Mouse (Mus musculus) limb, embryonic 12.5 days (tissue): ENCODE results near the gene Epn3. TPM values are rescaled to one million over a fixed set of nuclear protein-coding genes. Genes with fewer than 3 reads are reported as not detected.

ENCODE experiments used
- ATAC-seq: fragments of 200-750 bp; cut with Nextera tagmentation; 2 replicates; pipeline ENCODE4 v1.8.0; 2017; ENCODE audit warnings: low read depth, moderate TSS enrichment; ENCODE audit not compliant: insufficient number of reproducible peaks, insufficient read depth, low FRiP score, low TSS enrichment
- H3K27ac ChIP-seq: fragments of 300-500 bp; sonication (generic); 2 replicates; pipeline ENCODE4 v1.5.1; 2016; ENCODE audit warnings: mild to moderate bottlenecking, moderate library complexity
- H3K27me3 ChIP-seq: fragments of 300-500 bp; sonication (generic); 2 replicates; pipeline ENCODE4 v1.6.1; 2016; ENCODE audit warnings: mild to moderate bottlenecking, moderate library complexity
- H3K36me3 ChIP-seq: fragments of 300-500 bp; sonication (generic); 2 replicates; pipeline ENCODE4 v1.6.1; 2016; ENCODE audit warnings: mild to moderate bottlenecking, moderate library complexity
- H3K4me1 ChIP-seq: fragments of 300-500 bp; sonication (generic); replicated peaks from 2 replicates; pipeline ENCODE4 v1.6.1; 2016
- H3K4me2 ChIP-seq: fragments of 300-500 bp; sonication (generic); 2 replicates; pipeline ENCODE4 v1.6.1; 2016; ENCODE audit warnings: mild to moderate bottlenecking, moderate library complexity
- H3K4me3 ChIP-seq: fragments of 300-500 bp; sonication (generic); replicated peaks from 2 replicates; pipeline ENCODE4 v1.5.1; 2016; ENCODE audit warnings: mild to moderate bottlenecking
- H3K9ac ChIP-seq: fragments of 300-500 bp; sonication (generic); replicated peaks from 2 replicates; pipeline ENCODE4 v1.6.1; 2016; ENCODE audit warnings: mild to moderate bottlenecking, moderate library complexity
- H3K9me3 ChIP-seq: fragments of 300-500 bp; sonication (generic); 2 replicates; pipeline ENCODE4 v1.6.1; 2016; ENCODE audit warnings: mild to moderate bottlenecking, moderate library complexity
- WGBS: fragments of 180-500 bp; shearing (Covaris S2); methylation state at CpG from one replicate; pipeline ENCODE4 v1.1.7; 2016; 5-methylcytosine and 5-hydroxymethylcytosine counted together
- polyA plus RNA-seq: library from polyadenylated mRNA; unstranded; fragments of >200 nt; fragmentation: Nextera tagmentation; extraction: Ambion mirVana; gene quantifications from 2 replicates; pipeline ENCODE4 v1.2.1, GENCODE M21; 2016

The Epn3 gene
- 2.8 and 4.1 TPM in 2 replicates for polyA plus RNA-seq

DNA sequence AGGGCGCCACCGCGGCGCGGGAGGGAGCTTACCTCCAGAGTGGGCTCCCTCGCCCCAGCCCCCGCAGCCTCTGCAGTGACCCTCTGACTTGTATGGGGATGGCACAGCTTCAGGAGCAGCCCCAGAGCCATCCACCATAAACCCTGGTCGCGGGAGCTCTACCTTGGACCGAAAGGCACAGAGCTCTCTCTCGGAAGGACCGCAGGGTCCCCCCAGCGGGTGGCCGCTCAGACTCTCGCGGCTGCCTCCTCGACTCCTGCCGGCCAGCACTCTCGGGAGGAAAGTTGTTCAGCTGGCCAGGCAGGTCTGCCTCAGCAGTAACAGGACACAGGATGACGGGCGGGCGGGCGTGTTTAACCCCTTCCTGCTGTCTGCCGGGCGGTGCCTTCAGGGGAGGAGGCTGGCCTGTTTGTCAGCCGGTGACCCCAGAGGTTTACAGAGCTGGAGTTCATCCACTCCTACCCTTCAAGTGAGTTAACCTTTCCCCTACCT, at the start of gene Epn3:
Gene Epn3, minus strand, starts transcription at position 314 of the 492 bp plus-strand sequence.
- Histone ChIP-seq H3K9me3 (no peaks in the 10 kb centered on the region), H3K4me2 (peak within 1 kb of the TSS; percentile 78), H3K36me3 (no peaks in the 10 kb centered on the region), H3K4me1 (peaks cover 36% of the 10 kb centered on the region), H3K9ac (peak within 1 kb of the TSS; percentile 58), H3K4me3 (peak within 1 kb of the TSS; percentile 42), H3K27me3 (no peaks in the 10 kb centered on the region; the same call in none of the 2 replicates), H3K27ac (peak within 1 kb of the TSS; percentile 72)
- WGBS: under 1% methylated on average over 26 of the region's 26 CpGs
- ATAC-seq: peak; percentile 38; the same call in 1 of the 2 replicates

DNA sequence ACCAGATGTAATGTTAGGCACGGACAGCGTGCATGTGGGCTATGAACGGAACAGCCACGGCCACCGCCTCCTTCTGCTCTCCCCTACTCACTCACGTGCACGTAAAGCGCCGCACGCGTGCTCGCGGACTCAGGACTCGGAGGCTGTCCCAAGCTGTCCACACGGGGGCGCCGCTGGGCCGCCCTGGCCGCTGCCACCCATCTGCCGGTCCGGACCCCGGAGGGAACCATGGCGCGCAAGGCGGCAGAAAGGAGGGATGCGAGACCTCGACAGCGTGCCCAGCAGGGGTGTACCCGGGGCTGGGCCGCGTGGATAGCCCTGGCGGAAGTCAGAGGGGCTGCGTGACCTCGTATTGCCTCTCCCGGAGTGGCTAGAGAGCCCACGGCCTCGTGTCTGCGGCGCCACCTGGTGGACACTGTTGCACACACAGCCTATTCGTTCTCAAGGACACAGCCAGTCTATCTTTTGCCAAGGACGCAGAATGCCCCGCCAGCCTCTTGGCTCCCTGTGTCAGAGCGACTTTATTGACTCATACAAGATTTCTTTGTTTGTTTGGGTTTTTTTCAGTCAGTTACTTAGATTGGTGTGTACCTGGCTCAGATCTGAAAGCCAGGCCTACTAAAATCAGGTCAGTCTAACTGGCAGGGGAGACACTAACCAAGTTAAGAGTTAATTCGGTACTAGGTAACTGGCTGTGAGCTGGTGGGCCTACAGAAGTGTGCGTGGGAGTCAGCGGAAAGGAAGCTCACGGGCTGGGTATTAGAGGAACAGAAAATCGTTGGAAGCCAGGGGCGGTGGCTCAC, 49.3 kb upstream of the Epn3 start, which contains the start of gene Rsad1:
Gene Rsad1, minus strand, starts transcription at position 368 of the 803 bp plus-strand sequence.
- H3K27ac ChIP-seq: peak within 1 kb of the TSS; percentile 84

DNA sequence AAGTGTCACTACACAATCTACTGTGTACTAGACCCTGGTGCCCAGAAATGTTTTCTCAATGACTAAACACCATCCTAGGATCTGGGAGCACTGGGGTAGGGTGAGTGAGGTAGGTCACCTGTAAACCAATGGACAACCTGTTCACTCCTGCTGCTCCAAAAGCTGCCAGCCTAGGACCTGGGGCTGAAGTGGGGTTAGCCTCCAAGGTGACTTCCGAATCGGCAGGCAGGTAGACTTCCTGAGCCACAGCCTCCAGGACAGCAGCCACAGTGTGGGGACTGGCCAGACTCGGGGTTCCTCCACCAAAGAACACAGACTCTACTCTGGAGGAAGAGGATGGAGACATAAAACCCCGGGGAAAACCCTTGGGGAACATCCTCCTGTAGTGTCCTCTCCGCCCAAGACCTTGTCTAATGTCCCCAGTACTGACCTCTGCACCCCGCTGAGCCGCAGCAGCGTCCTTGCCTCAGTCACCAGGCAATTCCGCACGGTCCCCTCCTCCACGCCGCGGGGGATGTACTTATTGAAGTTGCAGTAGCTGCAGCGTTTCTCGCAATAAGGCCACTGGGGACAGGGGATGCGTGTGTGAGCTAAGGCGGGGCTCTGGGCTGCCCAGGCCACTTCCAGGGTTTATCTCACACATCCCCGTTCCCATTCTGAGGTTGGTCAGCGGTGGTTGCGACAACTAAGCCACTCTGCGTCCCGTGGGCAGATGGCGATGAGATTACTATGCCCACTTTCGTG, 48.4 kb upstream of the Epn3 start:
- Histone ChIP-seq H3K4me3 (peak overlapping the region; percentile 59), H3K4me1 (peaks cover 24% of the 10 kb centered on the region), H3K4me2 (peak overlapping the region; percentile 86), H3K9me3 (no peaks in the 10 kb centered on the region), H3K36me3 (peaks cover 7% of the 10 kb centered on the region), H3K27ac (no peak overlapping the region), H3K9ac (peak overlapping the region; percentile 63), H3K27me3 (no peaks in the 10 kb centered on the region)
- ATAC-seq: peak; percentile 9
- WGBS: 12% methylated on average over 24 of the region's 24 CpGs

More for the DNA sequence above, 49.3 kb upstream of the Epn3 start, which contains the start of gene Rsad1:
- no peaks in the 10 kb centered on the region for H3K27me3 ChIP-seq
- 5% methylated on average over 49 of the region's 49 CpGs for WGBS
- peaks cover 5% of the 10 kb centered on the region; the same call in 1 of the 2 replicates for H3K36me3 ChIP-seq
- no peaks in the 10 kb centered on the region for H3K9me3 ChIP-seq
- H3K4me3 ChIP-seq: peak within 1 kb of the TSS; percentile 59
- peak within 1 kb of the TSS; percentile 86 for H3K4me2 ChIP-seq
- peak; percentile 87 for ATAC-seq
- H3K9ac ChIP-seq: peak within 1 kb of the TSS; percentile 63
- peaks cover 19% of the 10 kb centered on the region for H3K4me1 ChIP-seq

DNA sequence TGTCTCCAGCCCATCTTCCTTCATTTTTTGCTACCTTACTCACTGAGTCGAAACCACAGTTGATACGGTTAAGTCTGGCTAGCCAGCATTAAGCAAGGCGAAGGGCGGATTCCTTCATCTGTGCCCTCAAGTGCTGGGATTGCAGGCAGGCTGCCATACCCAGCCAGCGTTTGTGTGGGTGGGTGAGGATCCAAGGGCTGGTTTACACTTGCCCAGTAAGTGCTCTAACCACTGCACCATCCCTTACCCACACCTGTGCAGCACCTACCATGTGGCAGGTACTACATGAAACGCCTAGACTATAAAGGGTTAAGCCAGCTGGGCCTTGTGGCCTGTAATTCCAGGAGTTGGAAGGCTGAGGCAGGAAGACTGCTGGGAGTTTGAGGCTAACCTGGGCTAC, 47.5 kb upstream of the Epn3 start:
- H3K9me3 ChIP-seq: no peaks in the 10 kb centered on the region
- H3K4me1 ChIP-seq: peaks cover 24% of the 10 kb centered on the region
- H3K27me3 ChIP-seq: no peaks in the 10 kb centered on the region
- H3K9ac ChIP-seq: no peak overlapping the region
- no peak overlapping the region for H3K27ac ChIP-seq
- H3K4me3 ChIP-seq: no peak overlapping the region
- WGBS: 90% methylated on average over 6 of the region's 6 CpGs
- no peak overlapping the region for H3K4me2 ChIP-seq
- ATAC-seq: no peak
- peaks cover 12% of the 10 kb centered on the region for H3K36me3 ChIP-seq

DNA sequence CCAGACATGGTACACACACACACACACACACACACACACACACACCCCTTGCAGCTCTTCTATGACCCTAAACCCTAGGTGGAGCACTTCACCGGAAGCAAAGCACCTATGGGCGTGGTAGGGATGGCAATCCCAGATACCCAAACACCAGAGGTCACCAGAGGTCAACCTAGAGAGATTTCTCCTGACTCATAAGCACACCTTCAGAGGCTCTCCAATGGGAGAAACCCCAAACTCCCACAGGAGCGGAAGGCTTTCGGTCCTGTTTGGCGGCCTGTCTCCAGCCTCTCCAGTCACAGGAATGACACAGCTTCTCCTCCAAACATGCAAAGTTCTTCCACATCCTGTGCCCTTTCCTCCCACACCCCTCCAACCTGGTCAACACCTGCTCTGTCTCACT, 46.6 kb upstream of the Epn3 start:
- Histone ChIP-seq H3K9me3 (no peaks in the 10 kb centered on the region), H3K27me3 (no peaks in the 10 kb centered on the region), H3K9ac (no peak overlapping the region), H3K27ac (no peak overlapping the region), H3K36me3 (peaks cover 11% of the 10 kb centered on the region), H3K4me2 (no peak overlapping the region), H3K4me1 (peaks cover 24% of the 10 kb centered on the region), H3K4me3 (no peak overlapping the region)
- ATAC-seq: no peak
- 95% methylated on average over 5 of the region's 5 CpGs for WGBS

DNA sequence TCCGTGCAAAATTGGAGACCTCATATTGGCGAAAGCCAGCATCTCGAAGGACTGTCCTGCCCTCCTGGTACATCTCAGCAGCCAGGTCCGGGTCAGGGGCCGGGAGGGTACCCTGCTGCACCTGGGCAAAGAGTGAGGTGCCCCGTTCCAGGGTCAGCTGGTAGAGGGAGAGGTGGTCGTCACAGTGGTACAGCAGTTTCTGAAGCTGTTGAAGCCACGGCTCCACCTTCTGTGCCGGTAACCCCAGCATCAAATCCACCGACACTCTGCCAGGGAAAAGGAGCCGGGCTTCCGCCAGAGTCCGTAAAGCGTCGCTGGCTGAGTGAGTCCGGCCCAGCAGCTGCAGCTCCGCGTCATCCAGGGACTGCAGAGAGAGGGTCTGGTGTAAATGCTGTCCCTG, 44.6 kb upstream of the Epn3 start:
- Histone ChIP-seq H3K9me3 (no peaks in the 10 kb centered on the region), H3K36me3 (peaks cover 11% of the 10 kb centered on the region), H3K9ac (0 out of 2 replicates have a peak overlapping the region, but pooled peaks have one; percentile 5), H3K4me1 (peaks cover 23% of the 10 kb centered on the region), H3K4me3 (0 out of 2 replicates have a peak overlapping the region, but pooled peaks have one; percentile 11), H3K27ac (no peak overlapping the region), H3K4me2 (peak overlapping the region; percentile 45), H3K27me3 (no peaks in the 10 kb centered on the region)
- WGBS: 41% methylated on average over 18 of the region's 18 CpGs
- no peak for ATAC-seq

DNA sequence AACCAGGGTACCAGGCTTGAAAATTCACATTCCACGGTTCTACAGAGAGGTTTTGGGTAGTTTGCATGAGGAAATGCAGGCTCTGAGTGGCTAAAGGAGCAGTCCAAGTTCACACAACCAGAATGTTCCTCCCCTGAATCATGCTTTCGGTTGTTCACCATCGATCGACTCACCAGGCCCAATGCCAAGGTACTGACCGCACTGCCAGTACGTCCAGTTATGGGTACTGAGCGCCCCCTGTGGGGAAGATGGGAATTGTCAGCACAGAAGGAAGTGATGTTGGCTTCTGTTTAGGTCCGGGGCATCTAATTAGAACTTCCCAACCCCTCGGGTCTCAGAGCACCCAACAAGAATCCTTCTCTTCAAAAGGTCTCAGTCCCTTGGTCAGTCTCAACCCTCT, 44.2 kb upstream of the Epn3 start:
- no peak for ATAC-seq
- H3K4me2 ChIP-seq: peak overlapping the region; percentile 45

DNA sequence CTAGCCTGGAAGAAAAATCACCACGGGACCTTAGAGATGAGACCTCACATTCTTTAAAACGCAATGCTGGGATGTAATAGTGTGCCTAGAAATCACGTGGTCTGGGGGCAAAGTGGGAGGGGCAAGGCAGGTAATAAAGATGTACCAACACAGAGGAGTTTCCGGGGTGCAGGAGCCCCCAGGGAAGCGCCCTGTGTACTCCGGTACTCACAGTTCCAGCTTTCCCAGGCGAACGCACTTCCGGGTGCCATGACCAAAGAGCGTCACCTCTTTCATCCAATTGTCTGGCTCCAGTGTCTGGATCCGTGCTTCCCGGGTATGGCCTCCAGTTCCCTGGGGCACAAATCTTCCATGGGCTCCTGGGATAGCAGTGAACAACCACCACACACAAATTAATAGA, 43.6 kb upstream of the Epn3 start:
- Histone ChIP-seq H3K9me3 (no peaks in the 10 kb centered on the region), H3K27ac (no peak overlapping the region), H3K27me3 (no peaks in the 10 kb centered on the region), H3K9ac (no peak overlapping the region), H3K4me1 (peaks cover 25% of the 10 kb centered on the region), H3K4me2 (no peak overlapping the region), H3K36me3 (peaks cover 11% of the 10 kb centered on the region), H3K4me3 (no peak overlapping the region)
- no peak for ATAC-seq
- 85% methylated on average over 12 of the region's 12 CpGs for WGBS

More for the DNA sequence above, 44.2 kb upstream of the Epn3 start:
- Histone ChIP-seq H3K27ac (no peak overlapping the region), H3K27me3 (no peaks in the 10 kb centered on the region), H3K4me1 (peaks cover 23% of the 10 kb centered on the region), H3K4me3 (no peak overlapping the region), H3K36me3 (peaks cover 11% of the 10 kb centered on the region), H3K9ac (0 out of 2 replicates have a peak overlapping the region, but pooled peaks have one; percentile 5), H3K9me3 (no peaks in the 10 kb centered on the region)
- 37% methylated on average over 9 of the region's 9 CpGs for WGBS

DNA sequence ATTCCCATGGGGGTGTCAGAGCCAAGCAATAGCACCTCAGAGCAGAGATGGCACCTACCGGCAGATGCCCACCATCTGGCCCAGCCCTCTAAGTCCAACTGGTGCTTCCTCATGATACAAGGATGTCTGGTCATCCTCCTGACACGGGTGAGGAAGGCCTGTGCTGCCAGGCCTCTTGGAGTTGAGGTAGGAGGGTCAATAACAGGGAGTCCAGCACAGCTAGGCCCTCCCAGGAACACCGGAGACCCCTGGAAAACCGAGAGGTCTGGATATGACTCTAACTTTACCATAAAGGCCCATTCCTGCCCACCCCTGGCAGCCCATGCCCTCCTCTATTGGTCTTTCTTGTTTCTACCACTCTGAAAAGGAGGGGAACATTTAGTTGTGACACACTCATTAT, 42.6 kb upstream of the Epn3 start:
- WGBS: 87% methylated on average over 4 of the region's 4 CpGs
- Histone ChIP-seq H3K4me3 (no peak overlapping the region), H3K27ac (no peak overlapping the region)

DNA sequence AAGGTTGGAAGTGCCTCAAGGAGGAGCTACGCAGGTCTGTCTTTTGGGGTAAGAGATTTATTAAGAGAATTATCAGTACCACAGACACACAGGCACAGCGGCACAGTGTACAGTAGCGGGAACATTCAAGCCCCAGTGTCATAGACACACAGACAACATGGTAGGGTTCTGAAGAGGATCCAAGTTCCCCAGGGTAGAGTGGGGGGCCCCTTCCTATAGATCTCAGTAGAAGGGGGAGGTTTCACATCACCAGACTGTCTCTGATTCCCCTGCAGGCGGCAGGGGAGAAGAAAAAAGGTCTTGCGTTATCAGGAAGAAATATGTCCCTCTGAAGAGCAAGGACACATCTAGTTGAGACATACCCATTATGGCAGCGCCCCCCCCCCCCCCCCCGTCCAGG, 40.0 kb upstream of the Epn3 start:
- Histone ChIP-seq H3K27ac (no peak overlapping the region), H3K36me3 (peaks cover 11% of the 10 kb centered on the region), H3K9me3 (no peaks in the 10 kb centered on the region), H3K9ac (no peak overlapping the region), H3K4me2 (no peak overlapping the region), H3K4me3 (no peak overlapping the region), H3K27me3 (no peaks in the 10 kb centered on the region), H3K4me1 (peaks cover 25% of the 10 kb centered on the region)
- 82% methylated on average over 7 of the region's 7 CpGs for WGBS
- ATAC-seq: no peak

More for the DNA sequence above, 42.6 kb upstream of the Epn3 start:
- H3K9ac ChIP-seq: no peak overlapping the region
- no peaks in the 10 kb centered on the region for H3K9me3 ChIP-seq
- no peak for ATAC-seq
- no peak overlapping the region for H3K4me2 ChIP-seq
- peaks cover 21% of the 10 kb centered on the region for H3K4me1 ChIP-seq
- H3K27me3 ChIP-seq: no peaks in the 10 kb centered on the region
- H3K36me3 ChIP-seq: peaks cover 11% of the 10 kb centered on the region

DNA sequence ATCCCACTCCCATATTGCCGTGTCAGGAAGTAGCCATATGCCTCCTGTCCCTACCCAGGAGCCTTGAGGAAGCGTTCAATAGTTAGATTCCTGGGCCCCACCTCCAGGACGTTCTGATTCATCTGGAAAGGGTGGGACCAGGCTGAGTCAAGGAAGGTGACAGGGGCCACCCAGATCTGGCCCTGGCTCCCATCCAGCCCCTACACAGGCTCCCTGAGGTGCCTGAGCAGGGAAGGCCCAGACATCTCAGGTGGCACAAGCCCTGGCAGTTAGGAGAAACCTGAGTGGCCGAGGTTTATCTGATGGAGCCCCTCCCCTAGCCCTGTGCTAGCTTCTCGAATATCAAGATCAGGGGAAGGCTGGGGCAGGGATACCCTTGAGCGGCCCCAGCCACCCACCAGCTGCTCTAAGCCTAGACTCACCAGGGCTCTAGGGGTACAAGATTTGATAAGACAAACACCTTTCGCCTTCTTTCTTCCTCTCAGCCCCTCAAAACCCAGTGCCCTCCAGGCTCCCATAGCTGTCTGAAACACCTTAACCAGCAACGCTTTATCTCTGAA, 39.0 kb upstream of the Epn3 start:
- Histone ChIP-seq H3K27me3 (no peaks in the 10 kb centered on the region), H3K9ac (no peak overlapping the region), H3K9me3 (no peaks in the 10 kb centered on the region; the same call in 1 of the 2 replicates), H3K4me1 (peaks cover 16% of the 10 kb centered on the region), H3K36me3 (peaks cover 11% of the 10 kb centered on the region), H3K4me2 (no peak overlapping the region), H3K4me3 (no peak overlapping the region), H3K27ac (no peak overlapping the region)
- no peak for ATAC-seq
- WGBS: 47% methylated on average over 8 of the region's 8 CpGs
